Mouse (Mus musculus) cerebellum, adult 2 months (tissue): ENCODE results near the gene Ctrc.

Experiments used
- CTCF ChIP-seq: fragments of 200-500 bp; IDR thresholded peaks from 2 replicates; pipeline ENCODE4 v1.5.1; 2011; ENCODE audit warnings: low read depth, mild to moderate bottlenecking, control low read depth, low read length, moderate library complexity, borderline replicate concordance; ENCODE audit not compliant: insufficient read depth
- POLR2A ChIP-seq: fragments of 200-500 bp; IDR thresholded peaks from 2 replicates; pipeline ENCODE4 v1.6.1; 2011; ENCODE audit warnings: low read length, control low read depth, borderline replicate concordance; ENCODE audit not compliant: insufficient read depth

DNA sequence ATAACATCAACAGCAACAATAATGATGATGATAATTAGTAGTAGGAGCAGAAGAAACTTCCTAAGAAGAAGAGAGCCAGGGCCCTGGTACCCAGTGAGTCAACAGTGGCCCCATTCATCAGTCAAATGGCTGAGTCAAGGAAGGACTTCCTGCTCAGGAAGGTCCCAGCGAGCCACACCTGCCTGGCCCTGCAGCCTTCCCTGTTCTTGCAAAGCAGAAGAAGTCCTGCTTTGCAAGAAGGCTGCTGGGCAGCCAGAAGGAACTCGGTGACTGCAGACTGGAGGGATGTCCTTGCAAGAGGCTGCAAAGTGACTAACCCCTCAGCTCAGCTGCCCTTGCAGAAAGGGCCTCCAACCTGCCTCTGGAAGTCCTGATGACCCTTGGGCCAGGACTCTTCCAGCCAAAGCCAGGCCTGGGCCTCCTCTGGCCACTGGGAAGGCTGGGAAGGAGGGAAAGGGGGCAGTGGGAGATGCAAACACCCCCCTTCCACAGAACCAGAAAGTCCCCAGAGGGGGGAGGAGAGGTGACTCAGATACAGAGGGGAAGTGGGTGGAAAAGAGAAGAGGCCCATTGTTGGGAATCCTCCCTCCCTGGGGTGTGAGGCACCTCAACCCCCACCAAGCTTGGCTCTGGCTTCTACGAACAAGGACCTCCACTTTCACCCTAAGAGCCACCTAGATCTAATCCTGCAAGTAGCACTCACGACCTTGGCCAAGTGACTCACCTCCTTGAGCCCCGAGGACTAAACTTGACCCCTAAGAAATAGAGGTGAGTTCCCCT lies 23.5 kb upstream of the Ctrc start:
- TF ChIP-seq CTCF (no peak), POLR2A (no peak)
